Mouse (Mus musculus) common myeloid progenitor, adult 5-6 weeks (primary cell): ENCODE results near the gene Tmem200a. TPM values are rescaled to one million over a fixed set of nuclear protein-coding genes. Genes with fewer than 3 reads are reported as not detected.

Experiments used
- ATAC-seq: replicated peaks from 2 replicates; pipeline ENCODE4 v1.8.0; 2016; ENCODE audit warnings: low read depth, mild to moderate bottlenecking, moderate TSS enrichment, inconsistent platforms; ENCODE audit not compliant: poor library complexity, severe bottlenecking
- total RNA-seq: library from RNA; stranded (forward); fragments of 200-1000, 187-1606 nt; gene quantifications from 2 replicates; pipeline ENCODE4 v1.2.3, GENCODE M21; 2017

Gene Tmem200a
- total RNA-seq, 1 experiment from 2014 or later, result not detected

DNA sequence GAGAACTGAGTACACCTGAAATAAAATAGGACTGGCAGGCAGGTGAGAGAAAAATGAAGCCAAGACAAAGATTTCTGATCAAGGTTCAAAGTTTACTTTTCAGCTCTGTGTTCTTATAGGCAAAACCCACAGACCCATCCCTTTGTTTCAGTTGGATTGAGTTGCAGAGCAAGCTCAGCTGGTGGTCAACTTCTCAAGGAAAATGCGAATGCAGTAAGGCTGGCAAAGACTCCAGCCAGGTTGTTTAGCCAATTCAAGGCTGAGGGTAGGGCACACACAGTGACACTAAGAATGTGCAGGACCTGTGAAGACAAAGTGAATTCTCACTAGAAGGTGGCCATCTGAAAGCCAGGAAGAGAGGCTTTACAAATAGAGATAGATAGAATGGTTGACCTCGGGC, 94.8 kb downstream of the Tmem200a start:
- no peak for ATAC-seq

DNA sequence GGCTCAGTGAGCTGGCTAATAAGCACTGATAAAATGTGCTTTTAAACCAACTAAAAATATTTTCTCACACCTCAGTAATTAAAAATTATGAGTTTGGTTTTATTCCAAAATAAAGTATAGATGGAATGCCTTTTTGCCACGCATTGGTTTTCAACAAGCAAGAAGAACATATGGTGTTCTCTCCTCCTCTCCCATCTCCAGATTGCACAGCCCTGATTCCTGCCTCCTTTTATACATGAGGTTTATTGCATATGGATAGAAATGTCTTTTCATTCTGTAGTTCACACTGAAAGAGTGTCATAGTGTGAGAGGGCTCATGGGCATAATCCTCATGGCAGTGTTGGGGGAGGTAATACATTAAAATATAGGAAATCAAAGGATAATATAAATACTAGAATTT, 96.2 kb downstream of the Tmem200a start:
- ATAC-seq, result no peak

DNA sequence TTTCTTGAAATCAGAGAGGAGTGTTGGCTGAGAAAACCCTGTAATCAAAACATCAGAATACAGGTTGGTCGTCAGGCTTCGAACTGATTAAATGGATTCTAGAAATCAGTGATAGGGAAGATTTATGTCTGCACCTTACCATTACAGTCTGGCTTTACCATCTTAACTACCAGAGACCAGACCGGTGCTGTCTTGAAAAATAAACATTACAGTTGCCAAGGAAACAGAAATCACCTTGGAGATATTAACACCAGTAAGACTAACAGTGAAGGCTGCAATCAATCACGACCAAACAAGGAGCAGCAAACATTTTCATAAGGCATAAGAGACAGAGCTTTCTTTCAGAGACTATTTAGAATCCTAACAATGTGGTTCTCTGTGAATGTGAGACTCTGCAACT, 116.0 kb downstream of the Tmem200a start:
- no peak for ATAC-seq

DNA sequence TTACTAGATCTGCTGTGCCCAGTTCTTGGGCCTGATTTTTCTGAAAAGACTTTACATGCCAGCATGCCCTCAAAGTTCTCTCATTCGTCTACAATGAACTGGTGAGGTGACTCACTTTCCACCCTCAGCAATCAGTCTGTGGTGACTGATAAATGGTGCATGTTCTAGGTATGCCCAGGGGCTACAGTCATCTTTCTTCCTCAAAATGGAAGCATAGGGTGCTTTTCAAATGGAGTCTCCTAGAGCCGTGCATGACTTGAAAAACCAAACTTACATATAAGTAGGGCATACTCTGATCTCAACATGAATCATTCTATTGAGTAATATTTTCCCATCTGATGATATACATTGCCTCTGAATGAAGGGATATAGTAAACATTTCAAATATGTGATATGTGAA, 117.8 kb downstream of the Tmem200a start:
- ATAC-seq, result no peak

DNA sequence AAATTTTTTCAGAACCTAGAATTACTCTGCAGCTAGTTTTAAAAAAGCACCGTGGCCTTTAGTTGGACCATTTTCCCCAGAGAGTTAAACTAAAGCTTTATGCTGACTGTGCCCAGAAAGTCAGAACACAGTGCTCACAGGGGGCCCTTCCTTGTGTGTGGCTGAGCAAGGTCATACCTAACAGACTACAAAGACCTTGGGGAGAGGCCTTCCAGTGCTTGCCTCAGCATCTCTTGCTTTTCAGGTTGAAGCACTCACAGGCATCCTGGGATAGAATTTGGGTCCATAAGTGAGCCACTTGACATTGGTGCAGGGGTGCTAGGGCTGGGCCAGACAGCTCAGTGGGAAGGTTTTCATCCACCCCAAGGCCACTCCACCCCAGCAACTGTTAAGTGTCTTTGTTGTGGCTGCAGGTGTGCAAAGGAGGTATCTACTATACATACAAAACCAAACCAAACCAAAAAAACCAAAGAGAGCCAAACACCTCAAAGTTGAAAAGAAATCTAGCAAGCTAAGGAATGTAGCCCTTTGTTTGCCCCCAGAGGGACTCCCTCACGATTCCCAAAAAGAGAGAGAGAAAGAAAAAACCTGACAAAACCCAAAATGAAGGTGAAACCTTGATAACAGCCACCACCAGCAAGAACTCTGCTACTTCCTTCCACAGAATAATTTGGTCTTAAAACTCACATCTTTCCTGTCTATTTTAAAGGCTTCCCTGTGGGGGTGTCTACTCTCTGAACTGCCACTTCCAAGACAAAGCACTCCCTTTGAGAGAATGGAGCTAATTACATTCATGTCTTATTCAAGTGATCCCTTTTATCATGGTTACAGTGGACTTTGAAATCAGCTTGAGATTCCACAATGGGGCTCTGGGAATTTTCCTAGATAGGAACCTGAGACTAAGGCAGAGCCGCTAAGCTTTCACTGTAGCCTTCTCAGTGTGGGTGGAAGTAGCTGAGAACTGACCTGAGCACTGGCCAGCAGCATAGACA, 119.8 kb downstream of the Tmem200a start:
- no peak for ATAC-seq

DNA sequence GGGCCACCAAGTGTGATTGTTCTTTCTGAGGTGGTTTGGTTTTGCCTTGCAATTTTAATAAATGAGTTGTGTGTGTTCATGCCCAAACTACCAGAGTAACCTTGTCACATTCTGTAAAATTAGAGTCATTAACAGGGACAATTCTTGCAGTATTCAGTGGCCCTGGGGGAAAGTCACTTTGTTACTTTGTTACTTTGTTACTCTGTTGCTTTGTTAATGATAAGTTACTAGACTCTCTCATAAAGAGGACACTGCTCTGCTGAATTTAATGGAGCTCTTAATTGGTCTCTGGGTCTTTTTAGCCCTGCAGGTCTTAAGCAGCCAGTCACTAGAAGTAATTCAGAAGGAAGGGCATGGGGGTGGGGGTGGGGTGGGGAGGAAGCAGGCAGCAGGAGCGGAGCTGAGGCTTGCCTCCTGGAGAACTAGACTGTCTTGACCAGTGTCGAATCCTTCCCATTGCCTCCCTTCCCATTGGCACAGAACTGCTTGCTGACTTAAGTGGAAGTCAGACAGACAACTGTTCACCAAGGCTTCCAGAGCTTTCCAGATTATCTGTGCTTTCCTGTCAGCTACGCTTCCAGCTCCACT, 124.1 kb downstream of the Tmem200a start:
- no peak for ATAC-seq

DNA sequence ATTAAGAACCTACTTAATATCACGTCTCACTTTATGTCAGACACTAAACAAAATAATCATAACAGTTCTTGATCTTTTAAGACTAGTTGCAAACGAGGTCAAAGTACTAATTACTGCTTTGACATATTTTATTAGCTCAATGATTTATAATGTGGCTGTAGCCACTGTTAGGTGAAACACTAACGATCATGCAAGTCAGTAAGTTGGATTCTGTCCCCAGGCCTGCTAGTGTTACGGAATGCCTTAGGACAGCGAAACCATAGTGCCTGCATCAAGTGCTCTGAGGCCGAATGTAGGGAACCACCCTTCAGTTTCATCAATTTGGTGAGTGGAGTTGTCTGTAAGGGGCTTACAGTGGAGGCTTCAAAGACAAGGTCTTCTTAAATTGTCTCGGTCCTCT, 126.0 kb downstream of the Tmem200a start:
- ATAC-seq, result no peak

DNA sequence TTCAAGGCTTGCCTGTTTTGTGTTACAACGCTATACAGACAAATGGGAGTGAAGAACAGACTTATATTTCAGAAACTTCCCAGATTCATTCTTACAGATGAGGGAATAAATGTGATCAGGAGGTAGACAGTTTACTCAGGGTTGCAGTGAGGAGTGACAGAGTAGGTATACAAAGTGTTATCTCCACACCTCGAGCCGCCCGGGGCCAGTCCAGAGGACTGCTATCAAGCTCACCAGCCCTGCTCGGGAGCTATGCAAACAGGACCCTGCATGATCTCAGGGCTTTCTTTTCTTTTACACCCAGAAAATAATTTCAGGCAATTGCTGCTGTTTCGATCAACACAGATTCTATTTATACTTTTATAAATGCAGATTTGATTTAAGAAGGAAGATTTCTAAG, 126.7 kb downstream of the Tmem200a start:
- no peak for ATAC-seq

DNA sequence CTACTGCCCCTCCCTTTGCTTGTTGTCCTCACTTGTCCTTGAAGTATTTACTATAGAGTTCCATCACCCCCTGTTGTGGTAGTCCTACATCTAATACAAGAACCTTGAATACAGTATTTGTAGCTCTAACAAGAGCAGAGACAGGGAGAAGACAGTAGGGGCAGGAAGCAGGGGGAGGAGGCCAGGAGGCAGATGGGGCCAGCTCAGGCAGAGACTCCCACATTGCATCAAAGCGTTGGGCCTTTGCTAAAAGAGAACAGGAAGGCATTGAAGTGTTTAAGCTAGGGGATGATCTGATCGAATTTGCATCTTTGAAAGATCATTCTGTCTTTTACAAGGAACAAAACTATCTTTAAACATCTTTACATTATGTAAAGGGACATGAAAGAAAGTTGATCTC, 133.0 kb downstream of the Tmem200a start:
- no peak for ATAC-seq

DNA sequence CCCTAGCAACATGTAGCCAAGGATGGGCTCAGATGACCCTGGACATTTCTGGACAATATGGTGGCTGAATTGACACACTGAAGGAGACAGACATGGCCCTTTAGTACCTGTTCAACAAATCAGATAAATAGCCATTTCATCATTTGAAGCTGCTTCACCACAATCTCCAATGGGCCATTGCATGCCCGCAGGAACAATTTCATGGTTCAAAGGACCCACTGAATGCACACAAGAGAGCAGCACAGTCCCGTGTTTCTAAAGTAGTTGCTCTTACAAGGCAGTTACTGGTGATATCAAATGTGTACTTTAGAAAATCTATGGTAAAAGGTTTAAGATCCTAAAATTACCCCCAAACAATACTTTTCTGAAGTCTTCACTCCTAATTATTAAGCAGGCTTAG, 134.2 kb downstream of the Tmem200a start:
- ATAC-seq, result no peak

DNA sequence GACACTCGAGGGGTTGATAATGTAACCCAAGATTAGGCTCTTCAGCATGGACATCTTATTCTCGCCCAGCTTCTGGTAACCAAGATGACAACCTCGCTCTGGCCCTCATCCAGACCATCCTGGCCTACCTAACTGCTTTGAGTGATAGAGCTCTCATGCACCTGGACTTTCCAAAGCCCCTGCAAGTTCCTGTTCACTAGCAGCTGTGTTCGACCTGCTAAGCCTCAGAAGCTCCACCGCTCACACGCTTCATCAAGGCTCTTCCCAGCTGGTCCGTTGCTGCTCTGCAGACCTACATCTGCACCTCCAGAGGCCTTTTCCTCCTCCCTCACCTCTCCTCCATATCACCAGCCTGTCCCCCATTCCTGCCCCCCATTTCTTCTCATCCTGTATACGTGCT, 147.1 kb downstream of the Tmem200a start:
- no peak for ATAC-seq

DNA sequence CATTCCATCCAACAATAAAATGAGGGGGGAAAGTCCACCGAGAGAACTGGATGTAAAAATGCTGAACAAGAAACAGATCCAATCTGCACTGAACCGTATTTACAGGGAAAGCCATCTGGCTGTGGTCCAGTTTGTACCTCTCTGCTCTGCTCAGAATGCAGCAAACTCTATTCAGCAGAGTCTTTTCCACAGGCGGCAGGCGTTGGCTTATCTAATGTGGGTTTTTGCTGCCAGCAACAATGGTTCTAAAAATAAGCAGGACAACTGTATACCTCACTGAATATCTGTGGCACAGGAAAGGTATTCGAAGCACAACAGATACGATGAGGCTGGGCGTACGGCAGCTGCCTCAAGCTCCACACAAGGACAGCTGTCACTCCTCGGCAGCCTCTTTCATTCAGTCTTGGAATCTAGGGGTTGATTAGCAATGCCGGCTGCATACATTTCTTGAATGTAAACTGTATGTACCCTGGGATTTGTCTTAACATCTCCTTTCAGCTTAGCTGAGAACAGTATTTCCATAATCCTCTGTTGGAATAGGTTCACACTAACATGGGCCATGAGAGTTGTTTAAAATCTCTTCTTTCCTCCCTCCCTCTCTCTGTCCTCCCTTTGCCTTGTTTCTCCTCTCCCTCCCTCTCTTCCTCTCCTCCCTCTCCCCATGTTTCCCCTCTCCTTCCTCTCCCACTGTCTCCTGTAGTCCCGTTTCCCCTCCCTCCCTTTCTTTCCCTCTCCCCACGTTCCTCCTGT, 149.3 kb downstream of the Tmem200a start:
- ATAC-seq, result no peak

DNA sequence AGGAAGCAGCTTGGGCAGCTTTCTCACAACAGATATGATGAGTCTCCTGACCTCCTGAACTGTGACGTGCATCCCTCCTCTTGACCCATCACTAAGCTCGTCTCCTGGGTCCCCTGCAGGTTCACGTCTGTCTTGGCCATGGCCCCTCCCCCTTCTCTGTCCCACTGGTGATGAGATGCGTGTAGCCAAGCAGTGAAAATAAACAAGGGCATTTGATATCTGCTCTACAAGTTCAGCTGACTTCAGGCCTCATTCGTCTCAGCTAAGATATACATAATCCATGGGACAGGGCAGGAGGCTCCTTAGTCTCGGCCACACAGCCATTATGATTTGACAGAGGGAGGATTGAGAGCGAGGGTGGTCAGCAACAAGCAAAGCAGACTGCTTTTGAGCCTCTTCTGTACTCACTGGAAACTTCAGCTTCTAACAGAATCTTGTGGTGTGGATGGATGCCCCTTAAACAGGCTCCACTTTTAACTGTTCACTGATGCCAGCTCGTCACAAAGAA, 149.9 kb downstream of the Tmem200a start:
- no peak for ATAC-seq

DNA sequence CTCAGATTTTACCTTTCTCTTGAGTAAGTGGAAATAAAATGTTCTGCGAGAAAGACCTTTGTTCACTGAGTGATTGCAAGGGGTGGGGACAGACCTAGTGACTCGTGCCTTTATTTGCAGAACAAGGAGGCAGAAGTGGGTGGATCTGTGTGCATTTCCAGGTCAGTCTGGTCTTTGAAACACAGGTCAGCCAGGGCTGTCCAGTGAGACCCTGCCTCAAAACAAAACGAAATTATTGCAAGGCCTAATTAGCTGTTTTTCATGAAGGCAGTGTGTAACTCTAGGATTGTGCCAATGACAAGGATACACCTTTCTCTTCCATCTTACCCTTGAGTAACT, 150.4 kb downstream of the Tmem200a start:
- no peak for ATAC-seq

DNA sequence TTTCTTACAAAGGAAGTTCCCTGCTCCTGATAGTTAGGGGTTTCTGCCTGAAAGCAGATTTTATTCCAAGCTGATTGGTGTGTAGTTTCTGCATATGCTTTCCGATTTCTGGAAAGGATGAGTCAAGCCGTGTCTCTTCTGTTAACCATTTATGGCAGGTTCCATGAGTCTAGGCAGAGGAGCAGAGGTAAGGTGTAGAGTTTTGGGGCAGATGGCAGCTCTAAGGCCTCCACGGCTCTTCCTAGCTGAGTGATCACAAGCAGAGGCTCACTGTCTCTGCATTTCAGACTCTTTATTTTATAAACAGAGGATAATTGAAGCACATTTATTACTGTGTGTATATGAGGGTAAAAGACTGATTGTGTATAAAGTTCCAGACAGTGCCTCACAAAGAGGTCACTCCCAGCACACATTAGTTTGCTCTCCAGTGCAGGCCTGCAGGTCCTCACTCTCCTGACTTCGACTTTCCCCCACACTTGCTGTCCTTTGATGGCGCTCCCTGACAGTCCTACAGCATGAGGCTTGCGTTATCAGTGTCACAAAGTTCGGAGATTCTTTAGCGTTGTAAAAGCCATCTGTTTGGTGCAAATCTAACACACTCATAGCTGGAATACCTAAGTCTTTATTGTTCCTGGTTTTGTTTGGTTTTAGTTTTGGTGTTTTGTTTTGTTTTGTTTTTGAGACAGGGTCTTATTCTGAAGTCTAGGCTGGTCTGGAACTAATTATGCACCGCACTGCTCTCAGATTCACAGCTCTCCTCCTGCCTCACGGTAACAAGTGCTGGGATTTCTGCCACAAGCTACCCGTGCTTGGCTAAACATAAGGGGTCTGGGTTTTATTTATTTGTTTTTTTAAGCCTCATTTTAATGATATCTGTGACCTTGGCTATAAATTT, 151.1 kb downstream of the Tmem200a start:
- ATAC-seq, result no peak

DNA sequence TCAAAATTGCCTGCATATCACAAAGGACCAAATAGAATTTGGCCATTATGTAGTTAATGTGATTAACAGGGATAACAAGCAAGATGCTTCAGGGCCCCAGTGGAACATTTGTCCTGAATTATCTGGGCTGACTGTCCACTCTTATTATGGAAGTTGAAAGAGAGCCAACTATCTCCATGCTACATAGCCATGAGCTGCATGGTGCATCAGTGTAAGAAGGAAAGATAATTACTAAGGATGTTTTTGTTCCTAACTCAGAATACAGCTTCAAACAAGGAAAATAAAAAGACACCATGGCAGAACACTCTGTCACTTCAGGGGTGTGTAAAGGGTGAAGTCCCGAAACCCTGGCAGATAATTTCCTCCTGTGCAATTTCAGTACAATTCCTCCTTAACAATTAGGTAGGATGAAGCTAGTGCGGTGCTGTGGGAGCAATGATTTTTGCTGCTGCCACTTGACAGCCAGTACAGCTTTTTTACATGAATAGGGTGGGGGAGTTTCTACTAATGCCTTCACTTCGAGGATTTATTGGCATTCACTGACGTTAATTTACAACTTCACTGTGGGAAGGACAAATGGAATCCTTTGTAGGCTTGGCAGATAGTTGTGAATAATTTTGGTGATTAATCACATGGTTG, 158.1 kb downstream of the Tmem200a start:
- no peak for ATAC-seq

DNA sequence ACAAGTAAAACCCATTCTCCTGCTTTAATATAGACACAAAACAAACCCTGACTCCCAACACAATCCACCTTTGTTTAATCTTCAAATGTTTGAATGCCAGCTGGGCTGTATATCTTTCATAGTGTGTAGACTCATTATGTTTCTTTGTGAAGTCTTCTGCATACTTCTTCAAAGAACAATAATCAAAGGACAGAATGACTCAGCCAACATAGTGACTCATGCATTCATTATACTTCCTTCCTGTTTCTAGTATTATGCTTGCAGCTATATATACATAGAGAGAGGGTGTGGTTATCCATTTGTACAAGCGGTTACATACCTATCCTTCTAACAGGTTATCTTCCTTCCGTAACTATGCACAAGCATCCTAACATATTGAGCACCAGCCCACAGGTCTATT, 160.7 kb downstream of the Tmem200a start:
- ATAC-seq, result no peak

DNA sequence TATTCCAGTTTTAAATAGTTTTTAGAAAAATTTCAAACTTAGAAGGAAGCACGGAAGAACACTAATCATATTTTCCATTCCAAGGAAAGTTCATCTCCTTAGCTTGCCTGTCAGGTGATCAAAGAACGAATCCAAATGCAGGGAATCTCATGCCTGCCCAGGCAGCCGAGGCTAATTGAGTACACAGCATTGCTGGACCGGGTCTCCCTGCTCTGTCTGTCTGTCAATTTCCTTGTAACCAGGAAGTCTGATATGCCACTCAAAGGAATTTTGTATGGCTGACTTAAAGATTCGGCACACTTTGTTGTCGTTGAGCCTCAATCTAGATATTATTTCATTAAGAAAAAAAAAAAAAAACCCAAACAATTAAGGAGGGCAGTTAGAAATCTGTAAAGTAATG, 168.6 kb downstream of the Tmem200a start:
- no peak for ATAC-seq
